Mouse (Mus musculus) intestine, embryonic 15.5 days (tissue): Measurements from ENCODE around the gene Sema7a. TPM values are rescaled to one million over a fixed set of nuclear protein-coding genes. Genes with fewer than 3 reads are reported as not detected.

Experiments used
- ATAC-seq: fragments of 200-750 bp; cut with Nextera tagmentation; 2 replicates; pipeline ENCODE4 v1.8.0; 2017; ENCODE audit warnings: moderate TSS enrichment, moderate library complexity
- H3K27ac ChIP-seq: fragments of 300-500 bp; sonication (generic); 2 replicates; pipeline ENCODE4 v1.5.1; 2015; ENCODE audit warnings: mild to moderate bottlenecking, inconsistent platforms
- H3K27me3 ChIP-seq: fragments of 300-500 bp; sonication (generic); replicated peaks from 2 replicates; pipeline ENCODE4 v1.6.1; 2015; ENCODE audit warnings: inconsistent platforms
- H3K36me3 ChIP-seq: fragments of 300-500 bp; sonication (generic); 2 replicates; pipeline ENCODE4 v1.6.1; 2015; ENCODE audit warnings: inconsistent platforms
- H3K4me1 ChIP-seq: fragments of 300-500 bp; sonication (generic); replicated peaks from 2 replicates; pipeline ENCODE4 v1.6.1; 2015; ENCODE audit warnings: inconsistent platforms
- H3K4me2 ChIP-seq: fragments of 300-500 bp; sonication (generic); replicated peaks from 2 replicates; pipeline ENCODE4 v1.6.1; 2015; ENCODE audit warnings: mild to moderate bottlenecking, inconsistent platforms
- H3K4me3 ChIP-seq: fragments of 300-500 bp; sonication (generic); replicated peaks from 2 replicates; pipeline ENCODE4 v1.5.1; 2015; ENCODE audit warnings: inconsistent platforms
- H3K9ac ChIP-seq: fragments of 300-500 bp; sonication (generic); 2 replicates; pipeline ENCODE4 v1.6.1; 2015; ENCODE audit warnings: inconsistent platforms
- H3K9me3 ChIP-seq: fragments of 300-500 bp; sonication (generic); 2 replicates; pipeline ENCODE4 v1.6.1; 2016; ENCODE audit warnings: inconsistent platforms
- WGBS: fragments of 180-500 bp; shearing (Covaris S2); methylation state at CpG from one replicate; pipeline ENCODE4 v1.1.7; 2015; 5-methylcytosine and 5-hydroxymethylcytosine counted together
- polyA plus RNA-seq: library from polyadenylated mRNA; unstranded; fragments of >200 nt; fragmentation: Nextera tagmentation; extraction: Ambion mirVana; gene quantifications from 2 replicates; pipeline ENCODE4 v1.2.1, GENCODE M21; 2015

Sema7a gene
- 0.58 and 0.89 TPM in 2 replicates for polyA plus RNA-seq

- ATAC-seq = peak; percentile 86
- peak within 1 kb of the TSS; percentile 100 for H3K4me2 ChIP-seq
- peaks cover 46% of the 10 kb centered on the region for H3K27me3 ChIP-seq
- 3% methylated on average over 58 of the region's 60 CpGs for WGBS
- peak within 1 kb of the TSS; percentile 72 for H3K9ac ChIP-seq
- peaks cover 14% of the 10 kb centered on the region for H3K4me1 ChIP-seq
- 0 out of 2 replicates have a peak within 1 kb of the TSS, but pooled peaks have one; percentile 27 for H3K27ac ChIP-seq
- no peaks in the 10 kb centered on the region for H3K9me3 ChIP-seq
- no peaks in the 10 kb centered on the region for H3K36me3 ChIP-seq
- peak within 1 kb of the TSS; percentile 78 for H3K4me3 ChIP-seq
Measured at GRCm38 (mm10) chr9:57939431-57940348, at the start of gene Sema7a. Sema7a (plus strand) TSS chr9:57940112.

DNA sequence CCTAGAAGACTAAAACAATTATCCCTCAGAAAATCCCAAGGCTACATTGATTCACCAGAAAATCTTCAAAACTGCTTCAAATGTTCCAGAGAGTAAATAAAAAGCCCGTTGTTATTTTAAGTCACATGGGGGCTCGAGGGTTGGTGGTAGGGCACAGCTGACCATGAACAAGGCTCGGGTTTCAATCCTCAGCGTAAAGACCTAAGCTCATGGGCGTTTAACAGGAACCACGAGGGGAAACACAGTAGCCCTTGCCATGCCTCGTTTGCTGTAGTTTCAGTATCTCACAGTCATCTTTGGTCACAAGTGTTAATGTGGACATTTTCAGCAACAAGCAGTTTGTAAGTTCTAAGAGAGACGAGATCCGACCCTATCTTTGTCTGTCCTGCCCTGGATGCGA, 39.4 kb upstream of the Sema7a start:
- Histone ChIP-seq H3K9ac (no peak overlapping the region), H3K4me2 (no peak overlapping the region), H3K9me3 (no peaks in the 10 kb centered on the region), H3K27ac (no peak overlapping the region), H3K4me3 (no peak overlapping the region), H3K36me3 (no peaks in the 10 kb centered on the region), H3K4me1 (no peaks in the 10 kb centered on the region), H3K27me3 (no peaks in the 10 kb centered on the region)
- WGBS = 45% methylated on average over 10 of the region's 10 CpGs
- no peak for ATAC-seq

GRCm38 (mm10) chr9:57901197-57901596, 38.7 kb upstream of the Sema7a start:
- no peaks in the 10 kb centered on the region for H3K4me1 ChIP-seq
- no peak overlapping the region for H3K4me2 ChIP-seq
- no peaks in the 10 kb centered on the region for H3K36me3 ChIP-seq
- no peaks in the 10 kb centered on the region for H3K27me3 ChIP-seq
- H3K9me3 ChIP-seq = no peaks in the 10 kb centered on the region
- 27% methylated on average over 9 of the region's 9 CpGs for WGBS
- H3K4me3 ChIP-seq = no peak overlapping the region
- no peak overlapping the region for H3K27ac ChIP-seq
- no peak overlapping the region; the same call in 1 of the 2 replicates for H3K9ac ChIP-seq
- no peak for ATAC-seq

DNA sequence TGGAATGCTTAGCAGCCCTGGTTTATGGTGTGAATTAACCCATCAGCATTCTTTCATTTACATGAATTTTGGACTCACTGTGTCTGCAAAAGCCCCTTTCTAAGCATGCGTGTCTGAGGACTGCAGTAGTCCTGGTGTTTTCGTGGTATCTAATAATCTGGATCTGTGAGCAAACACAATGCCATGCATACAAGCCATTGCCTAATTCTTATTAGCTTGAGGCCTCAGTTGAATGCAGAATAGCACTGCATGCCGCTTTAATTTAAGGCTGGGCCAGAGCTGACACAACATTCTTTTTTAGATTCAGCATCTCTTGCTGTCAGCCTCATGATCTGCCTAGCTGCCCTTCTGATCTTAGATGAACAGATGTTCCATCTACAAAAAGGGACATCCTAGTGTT, 38.3 kb upstream of the Sema7a start:
- Histone ChIP-seq H3K9me3 (no peaks in the 10 kb centered on the region), H3K4me3 (no peak overlapping the region), H3K9ac (no peak overlapping the region), H3K4me2 (no peak overlapping the region), H3K27me3 (no peaks in the 10 kb centered on the region), H3K27ac (no peak overlapping the region), H3K36me3 (no peaks in the 10 kb centered on the region), H3K4me1 (no peaks in the 10 kb centered on the region)
- ATAC-seq = no peak
- 77% methylated on average over 3 of the region's 3 CpGs for WGBS

DNA sequence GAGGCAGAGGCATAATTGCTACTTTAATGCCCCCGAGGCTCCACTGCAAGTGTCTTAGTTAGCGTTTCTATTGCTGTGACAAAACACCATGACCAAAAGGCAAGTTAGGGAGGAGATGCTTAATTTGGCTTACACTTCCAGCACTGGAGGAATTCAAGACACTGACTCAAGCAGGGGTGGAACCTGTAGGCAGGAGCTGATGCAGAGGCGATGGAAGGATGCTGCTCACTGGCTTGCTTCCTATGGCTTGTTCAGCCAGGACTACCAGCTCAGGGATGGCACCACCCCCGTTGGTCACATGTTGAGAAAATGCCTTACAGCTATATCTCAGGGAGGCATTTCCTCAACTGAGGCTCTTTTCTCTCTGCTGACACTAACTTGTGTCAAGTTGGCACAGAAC, 37.8 kb upstream of the Sema7a start:
- WGBS = 79% methylated on average over 4 of the region's 4 CpGs
- no peaks in the 10 kb centered on the region for H3K4me1 ChIP-seq
- H3K9me3 ChIP-seq = no peaks in the 10 kb centered on the region
- no peaks in the 10 kb centered on the region for H3K36me3 ChIP-seq
- H3K27ac ChIP-seq = no peak overlapping the region
- H3K4me3 ChIP-seq = no peak overlapping the region
- no peak overlapping the region for H3K4me2 ChIP-seq
- H3K9ac ChIP-seq = no peak overlapping the region
- ATAC-seq = no peak
- no peaks in the 10 kb centered on the region for H3K27me3 ChIP-seq

- Histone ChIP-seq H3K4me2 (no peak overlapping the region), H3K27me3 (no peaks in the 10 kb centered on the region), H3K4me3 (no peak overlapping the region), H3K9me3 (no peaks in the 10 kb centered on the region), H3K36me3 (no peaks in the 10 kb centered on the region), H3K4me1 (no peaks in the 10 kb centered on the region), H3K9ac (no peak overlapping the region), H3K27ac (no peak overlapping the region)
- ATAC-seq = no peak
- WGBS = 74% methylated on average over 8 of the region's 8 CpGs
Measured at GRCm38 (mm10) chr9:57903589-57904249, 36.2 kb upstream of the Sema7a start.

GRCm38 (mm10) chr9:57904250-57904644, 35.7 kb upstream of the Sema7a start:
- Histone ChIP-seq H3K9ac (no peak overlapping the region), H3K36me3 (no peaks in the 10 kb centered on the region), H3K4me3 (no peak overlapping the region), H3K27ac (no peak overlapping the region), H3K4me2 (no peak overlapping the region), H3K9me3 (no peaks in the 10 kb centered on the region), H3K27me3 (no peaks in the 10 kb centered on the region), H3K4me1 (no peaks in the 10 kb centered on the region)
- no peak for ATAC-seq
- 70% methylated on average over 5 of the region's 5 CpGs for WGBS

DNA sequence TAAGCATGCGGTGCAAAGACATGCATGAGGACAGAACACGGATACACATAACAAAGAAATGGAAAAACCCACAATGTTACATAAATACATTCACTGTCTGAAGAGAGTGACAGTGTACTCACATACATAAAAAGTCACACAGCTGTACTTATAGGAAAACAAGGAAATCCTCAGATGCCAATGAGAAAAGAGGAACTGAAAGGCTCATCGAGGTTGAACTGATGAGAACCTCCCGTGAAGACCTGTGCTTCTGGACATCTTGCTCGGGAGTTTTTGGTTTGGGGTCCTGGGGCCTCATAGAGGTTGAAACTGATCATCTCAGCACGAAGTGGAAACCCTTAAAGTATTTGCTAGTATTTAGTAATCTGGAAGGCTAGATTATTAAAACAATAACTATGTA, 32.7 kb upstream of the Sema7a start:
- Histone ChIP-seq H3K27ac (no peak overlapping the region), H3K27me3 (no peaks in the 10 kb centered on the region), H3K9me3 (no peaks in the 10 kb centered on the region), H3K4me2 (no peak overlapping the region), H3K4me3 (no peak overlapping the region), H3K9ac (no peak overlapping the region), H3K4me1 (no peaks in the 10 kb centered on the region), H3K36me3 (no peaks in the 10 kb centered on the region)
- WGBS = 77% methylated on average over 6 of the region's 6 CpGs
- ATAC-seq = no peak

- Histone ChIP-seq H3K9ac (peak within 1 kb of the TSS; percentile 68), H3K27me3 (no peaks in the 10 kb centered on the region), H3K4me1 (no peaks in the 10 kb centered on the region), H3K27ac (peak within 1 kb of the TSS; percentile 67), H3K36me3 (peaks cover 1% of the 10 kb centered on the region; the same call in 1 of the 2 replicates), H3K4me3 (peak within 1 kb of the TSS; percentile 72), H3K4me2 (peak within 1 kb of the TSS; percentile 86), H3K9me3 (no peaks in the 10 kb centered on the region)
- ATAC-seq = peak; percentile 99
- WGBS = under 1% methylated on average over 47 of the region's 47 CpGs
Measured at GRCm38 (mm10) chr9:57910254-57911160, 29.4 kb upstream of the Sema7a start, which contains the start of gene Ubl7. Ubl7 (plus strand) TSS chr9:57910979.

GRCm38 (mm10) chr9:57912571-57912970, 27.3 kb upstream of the Sema7a start:
- no peaks in the 10 kb centered on the region for H3K9me3 ChIP-seq
- no peak overlapping the region for H3K4me2 ChIP-seq
- H3K9ac ChIP-seq = no peak overlapping the region
- no peaks in the 10 kb centered on the region for H3K4me1 ChIP-seq
- WGBS = 92% methylated on average over 5 of the region's 5 CpGs
- H3K27me3 ChIP-seq = no peaks in the 10 kb centered on the region
- no peak overlapping the region for H3K4me3 ChIP-seq
- ATAC-seq = no peak
- no peak overlapping the region for H3K27ac ChIP-seq
- peaks cover 5% of the 10 kb centered on the region; the same call in 1 of the 2 replicates for H3K36me3 ChIP-seq

GRCm38 (mm10) chr9:57921491-57922060, 18.3 kb upstream of the Sema7a start:
- no peak for ATAC-seq
- Histone ChIP-seq H3K4me1 (no peaks in the 10 kb centered on the region), H3K4me3 (no peak overlapping the region), H3K36me3 (peaks cover 27% of the 10 kb centered on the region), H3K4me2 (no peak overlapping the region), H3K27ac (no peak overlapping the region), H3K9ac (no peak overlapping the region), H3K9me3 (no peaks in the 10 kb centered on the region), H3K27me3 (no peaks in the 10 kb centered on the region)
- WGBS = 93% methylated on average over 9 of the region's 9 CpGs
